Mouse (Mus musculus) T-cell, adult 2 months (primary cell): ENCODE data around the gene Galns.
"Not testable (repeated sequence)": the region's sequence is repeated elsewhere in the genome, so short reads cannot be mapped to it uniquely, and the experiment has no call there.

Experiments
- DNase-seq: peaks from one replicate; pipeline ENCODE4 v3.0.0; 2022; ENCODE audit warnings: low spot score

Gene Galns

GRCm38 (mm10) chr8:122593240-122593639, 18.0 kb downstream of the Galns start:
- DNase-seq, result no peak

GRCm38 (mm10) chr8:122586749-122587148, 24.5 kb downstream of the Galns start:
- DNase-seq, result no peak

- no peak for DNase-seq
Measured at GRCm38 (mm10) chr8:122586171-122586570, 25.1 kb downstream of the Galns start.

- DNase-seq, result no peak
Measured at GRCm38 (mm10) chr8:122585411-122585891, 25.8 kb downstream of the Galns start.

- no peak for DNase-seq
Measured at GRCm38 (mm10) chr8:122584981-122585380, 26.3 kb downstream of the Galns start.

- DNase-seq, result no peak
Measured at GRCm38 (mm10) chr8:122580926-122581325, 30.3 kb downstream of the Galns start.

- no peak for DNase-seq
Measured at GRCm38 (mm10) chr8:122579196-122579595, 32.1 kb downstream of the Galns start.

GRCm38 (mm10) chr8:122577116-122577515, 34.1 kb downstream of the Galns start:
- DNase-seq, result no peak

- DNase-seq, result peak; percentile 95
Measured at GRCm38 (mm10) chr8:122576648-122577022, 34.6 kb downstream of the Galns start, which contains the start of gene Aprt. Aprt (minus strand) TSS chr8:122576909.

GRCm38 (mm10) chr8:122575735-122576647, 35.3 kb downstream of the Galns start:
- no peak for DNase-seq

- DNase-seq, result no peak
Measured at GRCm38 (mm10) chr8:122575286-122575685, 36.0 kb downstream of the Galns start.

GRCm38 (mm10) chr8:122574667-122575251, 36.5 kb downstream of the Galns start:
- DNase-seq, result no peak

GRCm38 (mm10) chr8:122574264-122574663, 37.0 kb downstream of the Galns start:
- DNase-seq, result no peak

GRCm38 (mm10) chr8:122573577-122573976, 37.7 kb downstream of the Galns start:
- DNase-seq, result no peak

GRCm38 (mm10) chr8:122573176-122573575, 38.1 kb downstream of the Galns start:
- DNase-seq, result not testable (repeated sequence)

- no peak for DNase-seq
Measured at GRCm38 (mm10) chr8:122572751-122573150, 38.5 kb downstream of the Galns start.

GRCm38 (mm10) chr8:122571750-122572267, 39.5 kb downstream of the Galns start:
- DNase-seq, result no peak

GRCm38 (mm10) chr8:122571153-122571552, 40.1 kb downstream of the Galns start:
- no peak for DNase-seq

- no peak for DNase-seq
Measured at GRCm38 (mm10) chr8:122569996-122570395, 41.3 kb downstream of the Galns start.

- no peak for DNase-seq
Measured at GRCm38 (mm10) chr8:122569329-122569728, 41.9 kb downstream of the Galns start.

GRCm38 (mm10) chr8:122568881-122569309, 42.4 kb downstream of the Galns start:
- DNase-seq, result no peak

GRCm38 (mm10) chr8:122568109-122568504, 43.2 kb downstream of the Galns start:
- peak; percentile 79 for DNase-seq
